Mouse (Mus musculus): ENCODE measurements around the gene Perp.
A peak's percentile ranks its signal among the peaks of the same experiment; 100 is the strongest.

Gene Perp

DNA sequence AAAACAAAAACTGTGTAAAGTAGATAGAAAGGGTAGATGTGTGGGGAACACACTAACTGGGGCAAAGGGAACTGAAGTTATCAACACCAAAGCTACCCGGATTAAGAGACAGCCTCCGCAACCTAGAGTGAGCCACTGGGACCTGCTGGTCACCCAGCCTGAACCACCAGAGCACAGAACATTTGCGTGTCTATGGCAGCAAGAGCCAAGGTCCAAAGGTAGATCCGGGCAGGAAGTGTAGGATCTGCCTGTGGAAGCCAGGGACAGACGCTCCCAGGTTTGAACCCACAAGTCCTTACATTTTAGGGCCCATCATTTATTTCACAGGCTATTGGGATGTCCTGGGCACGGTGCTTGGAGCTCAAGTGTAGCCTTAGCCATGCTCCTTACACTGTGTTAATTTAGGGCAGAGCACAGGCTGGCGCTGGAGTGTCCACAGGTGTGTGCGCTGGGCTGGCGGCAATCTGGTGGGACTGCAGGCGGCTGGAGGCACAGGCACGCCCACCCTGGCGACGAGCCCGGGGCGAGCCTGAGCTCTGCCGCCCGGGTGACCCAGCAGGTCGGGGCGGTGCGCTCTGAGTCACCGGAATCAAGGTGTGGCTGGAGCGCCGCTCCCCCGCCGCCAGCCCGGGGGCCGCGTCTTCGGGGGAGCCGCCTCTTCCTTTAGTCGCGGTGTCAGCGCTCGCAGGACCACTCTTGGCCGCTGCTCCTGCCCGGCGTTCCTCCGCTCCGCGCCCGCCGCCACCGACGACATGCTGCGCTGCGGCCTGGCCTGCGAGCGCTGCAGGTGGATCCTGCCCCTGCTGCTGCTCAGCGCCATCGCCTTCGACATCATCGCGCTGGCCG, at the start of gene Perp:
Gene Perp, plus strand, starts transcription at position 580 of the 846 bp plus-strand sequence.
- DNase-seq, result peak; percentile 39 to 41

DNA sequence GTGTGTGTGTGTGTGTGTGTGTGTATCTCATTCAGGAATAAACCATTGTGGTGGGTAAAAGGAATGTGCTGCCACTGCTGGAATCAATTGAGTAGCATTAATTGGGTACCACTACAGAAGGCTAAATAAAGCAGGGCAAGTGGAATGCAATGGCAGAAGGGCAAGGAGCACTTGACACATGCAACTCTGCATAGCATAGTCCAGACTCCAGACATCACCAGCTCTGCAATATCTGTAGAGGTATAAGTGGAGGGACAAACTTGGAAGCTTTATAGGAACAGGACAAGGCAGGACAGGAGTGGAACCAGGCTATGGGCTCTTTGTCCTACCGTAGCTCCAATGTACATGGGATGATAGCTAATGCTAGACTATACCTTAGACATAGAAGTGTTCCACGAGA, 33.1 kb upstream of the Perp start:
- DNase-seq, result no peak

DNA sequence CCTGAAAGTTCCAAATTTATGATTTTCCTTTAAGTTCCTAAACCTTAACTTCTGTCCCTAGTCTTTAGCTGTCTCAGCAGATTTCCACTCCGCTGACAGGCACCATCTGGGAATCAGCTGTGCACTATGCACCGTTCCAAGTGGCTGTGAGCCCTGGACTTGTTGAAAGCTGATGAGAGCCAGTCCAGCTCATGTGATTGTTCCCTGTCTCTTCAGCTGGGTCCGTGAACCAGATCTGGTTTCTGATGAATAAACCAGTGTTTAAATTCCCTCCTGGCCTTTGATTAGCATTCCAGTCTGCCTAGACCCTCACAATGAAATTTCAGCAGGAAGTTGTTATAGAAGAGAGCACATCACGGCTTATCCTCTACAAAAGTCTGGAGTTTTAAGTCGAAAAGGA, 28.3 kb upstream of the Perp start:
- no peak for DNase-seq

DNA sequence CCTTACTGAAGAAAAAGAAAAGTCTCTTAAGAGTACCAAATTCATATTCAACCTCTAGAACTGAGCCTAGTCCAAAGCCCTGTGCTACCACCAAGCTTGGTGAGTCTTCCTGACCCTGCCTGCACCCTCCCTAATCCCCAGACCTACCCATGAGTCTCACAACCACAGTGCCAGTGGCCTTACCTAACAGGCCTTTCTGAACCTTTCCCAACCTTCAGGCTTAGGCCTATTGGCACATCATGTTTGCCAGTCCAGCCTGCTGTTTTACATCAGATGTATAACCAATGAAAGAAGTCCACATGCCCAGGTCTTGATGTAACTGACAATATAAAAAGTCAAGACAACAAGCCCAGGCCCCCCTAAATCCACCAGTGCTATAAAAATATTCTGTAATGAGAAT, 19.7 kb upstream of the Perp start:
- DNase-seq, result no peak

DNA sequence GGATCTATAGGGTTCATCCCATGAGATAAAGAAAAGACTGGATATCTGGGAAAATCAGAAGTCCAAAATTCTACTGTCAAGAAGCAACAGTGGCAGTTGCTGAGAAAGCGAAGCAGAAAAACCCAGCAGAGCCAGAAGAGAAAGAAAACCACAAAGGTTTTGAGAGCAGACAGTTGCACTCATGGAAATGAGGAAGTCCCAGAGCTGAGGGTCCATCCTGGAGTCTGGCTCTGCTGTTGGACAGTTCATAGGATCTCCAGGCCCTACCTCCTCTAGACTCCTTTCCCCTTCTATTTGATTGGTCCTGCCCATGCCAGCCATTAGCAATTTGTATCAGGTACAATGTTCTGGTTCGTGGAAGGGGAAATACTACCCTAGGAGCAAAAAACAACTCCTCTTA, 18.7 kb upstream of the Perp start:
- no peak for DNase-seq

DNA sequence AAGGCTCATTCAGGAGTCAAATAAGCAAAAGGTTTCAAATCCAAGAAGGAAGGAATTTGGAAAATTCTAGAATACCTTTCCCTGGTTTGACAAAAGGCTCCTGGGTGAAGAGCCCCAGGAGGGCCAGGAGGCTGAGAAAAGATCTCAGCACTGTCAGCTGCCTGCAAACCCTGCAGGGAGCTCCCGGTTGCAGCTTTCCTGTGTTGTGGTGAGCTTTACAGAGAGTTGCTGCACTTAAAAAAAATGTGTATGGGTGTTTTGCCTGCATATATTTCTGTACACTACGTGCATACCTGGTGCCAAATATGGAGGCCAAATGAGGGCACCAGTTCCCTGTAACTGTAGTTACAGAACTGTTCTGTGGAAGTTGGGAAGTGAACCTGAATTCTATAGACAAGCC, 16.9 kb upstream of the Perp start:
- peak in 1 of 2 experiments; percentile 39 for DNase-seq

DNA sequence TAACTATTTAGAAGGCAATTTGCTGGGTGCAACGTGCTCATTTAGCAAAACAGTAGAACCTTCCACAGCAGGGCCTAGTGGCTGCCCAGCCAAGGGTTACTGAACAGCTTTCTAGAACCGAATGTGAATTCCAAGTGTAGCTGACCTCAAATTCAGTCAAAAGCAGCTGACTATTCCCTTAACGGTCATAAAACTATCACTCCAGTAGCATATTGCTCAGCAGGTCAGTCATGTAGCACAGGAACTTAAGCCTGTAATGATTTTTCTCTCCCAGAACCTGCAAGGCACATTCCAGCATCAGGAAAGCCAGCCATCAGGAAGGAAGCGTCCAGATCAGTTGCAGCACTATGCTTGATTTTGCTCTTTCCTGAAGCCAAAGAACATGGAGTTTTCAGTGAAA, 14.5 kb upstream of the Perp start:
- DNase-seq, result no peak

DNA sequence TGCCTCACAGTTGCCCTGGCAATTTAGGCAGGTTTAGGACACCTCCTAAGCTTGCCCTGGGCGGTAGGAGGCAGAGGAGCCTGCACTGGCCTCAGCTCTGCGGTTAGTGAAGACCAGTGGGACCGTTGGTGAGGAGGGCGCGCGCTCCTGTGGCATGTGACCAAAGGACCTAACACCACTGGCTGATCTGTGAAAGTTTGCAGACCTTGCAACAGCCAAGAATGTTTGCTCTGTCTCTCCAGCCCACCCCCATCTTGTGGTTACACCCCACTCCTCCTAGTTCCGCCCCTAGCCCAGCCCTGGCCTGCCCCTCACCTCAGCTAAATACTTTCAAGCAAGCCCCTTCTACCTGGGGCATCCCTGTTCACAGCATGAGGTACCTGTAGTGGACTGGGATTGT, 13.0 kb upstream of the Perp start:
- DNase-seq, result no peak

DNA sequence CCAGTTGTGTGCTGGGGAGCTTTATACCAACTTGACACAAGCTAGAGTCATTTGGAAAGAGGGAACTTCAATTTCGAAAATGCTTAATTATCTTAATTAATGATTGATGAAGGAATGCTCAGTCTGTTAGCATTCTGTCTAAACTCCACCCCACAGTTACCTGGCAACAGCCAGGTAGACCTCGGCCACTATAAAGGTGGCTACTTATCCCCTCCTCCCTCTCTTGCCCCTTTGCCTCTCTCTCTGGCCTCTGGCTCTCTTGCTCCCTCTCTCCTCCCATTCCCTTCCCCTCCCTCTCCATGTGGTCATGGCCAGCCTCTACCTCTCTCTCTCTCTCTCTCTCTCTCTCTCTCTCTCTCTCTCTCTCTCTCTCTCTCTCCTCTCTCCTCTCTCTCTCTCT, 10.4 kb upstream of the Perp start:
- DNase-seq, result no peak

DNA sequence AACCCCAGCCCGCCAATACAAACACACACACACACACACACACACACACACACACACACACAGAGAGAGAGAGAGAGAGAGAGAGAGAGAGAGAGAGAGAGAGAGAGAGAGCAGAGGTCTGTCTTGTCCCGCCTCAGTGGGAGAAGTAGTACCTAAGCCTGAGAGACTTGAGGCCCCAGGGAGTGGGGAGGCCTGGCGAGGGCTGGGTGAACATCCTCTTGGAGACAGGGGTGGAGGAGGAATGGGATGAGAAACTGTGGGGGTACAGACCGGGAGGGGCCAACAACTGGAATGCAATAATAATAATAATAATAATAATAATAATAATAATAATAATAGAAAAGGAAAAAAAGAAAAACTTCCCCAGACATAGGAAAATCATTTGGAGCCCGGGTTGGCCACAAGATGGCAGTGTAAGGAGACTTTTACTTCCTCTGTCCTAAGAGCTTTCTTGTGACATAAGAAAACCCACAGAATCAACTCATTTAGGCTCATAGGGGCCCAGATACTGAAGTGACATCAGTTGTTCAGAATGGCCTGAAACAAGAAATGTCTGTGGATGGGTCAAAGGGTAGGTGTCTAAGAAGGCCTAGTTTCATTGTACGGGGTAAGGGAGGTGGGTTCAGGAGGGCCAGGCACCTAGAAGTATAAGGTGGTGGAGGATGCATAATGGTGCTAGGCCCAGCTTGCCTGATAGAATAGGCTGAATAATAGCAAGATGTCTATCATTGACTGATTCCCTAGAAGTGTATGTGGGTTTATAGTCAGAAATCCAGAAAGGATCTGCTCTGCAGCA, 8.9 kb upstream of the Perp start:
- no peak for DNase-seq

DNA sequence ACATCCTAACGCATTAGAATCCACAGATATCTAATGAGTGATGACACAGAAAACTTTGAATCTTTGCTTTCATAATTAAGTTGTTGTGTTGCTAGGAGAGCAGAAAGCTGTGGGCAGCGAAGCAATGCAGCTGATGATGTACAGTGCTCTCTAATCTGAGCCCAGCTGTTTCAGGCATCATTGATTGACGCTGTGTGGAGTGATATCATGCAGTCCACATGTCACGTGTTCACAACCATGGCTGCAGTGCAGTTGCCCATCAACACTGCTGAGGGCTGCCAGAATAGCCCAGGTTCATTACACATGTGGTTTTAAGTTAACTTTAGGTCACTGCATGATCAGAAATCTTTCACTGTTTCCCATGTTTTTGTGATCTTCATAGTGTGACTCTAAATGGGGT, 5.3 kb upstream of the Perp start:
- no peak for DNase-seq

DNA sequence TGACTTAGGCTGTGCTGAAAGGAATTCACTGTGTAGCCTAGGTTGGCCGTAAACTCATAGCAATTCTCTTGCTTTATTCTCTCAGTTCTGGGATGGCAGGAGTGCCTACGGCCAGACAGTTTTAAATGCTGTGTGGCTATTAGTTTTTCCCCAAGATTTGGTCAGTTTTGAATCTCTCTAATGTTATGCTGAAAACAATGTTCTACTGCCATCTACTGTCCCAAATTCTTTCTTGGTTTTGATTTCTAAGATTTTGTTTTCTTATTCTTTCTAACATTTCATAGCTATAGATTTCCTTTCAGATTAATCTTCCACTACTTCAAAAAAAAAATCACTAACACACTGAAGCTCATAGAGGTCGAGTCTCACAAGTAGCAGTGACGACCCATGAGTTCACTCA, 4.1 kb upstream of the Perp start:
- no peak for DNase-seq

DNA sequence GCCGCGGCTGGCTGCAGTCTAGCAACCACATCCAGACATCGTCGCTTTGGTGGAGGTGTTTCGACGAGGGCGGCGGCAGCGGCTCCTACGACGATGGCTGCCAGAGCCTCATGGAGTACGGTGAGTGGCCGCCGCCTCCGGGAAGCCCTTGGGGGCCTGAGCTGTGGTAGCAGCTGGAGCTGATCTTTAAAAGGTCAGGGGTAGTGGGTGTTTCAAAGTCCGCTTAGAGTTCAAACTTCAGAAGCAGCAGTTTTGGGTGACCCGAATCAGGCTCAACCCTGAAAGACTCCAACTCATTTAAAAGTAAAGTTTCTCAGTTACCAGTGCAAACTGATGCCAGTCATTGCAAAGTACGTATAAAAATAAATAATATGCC, 455 bp downstream of the Perp start:
- DNase-seq, result no peak

DNA sequence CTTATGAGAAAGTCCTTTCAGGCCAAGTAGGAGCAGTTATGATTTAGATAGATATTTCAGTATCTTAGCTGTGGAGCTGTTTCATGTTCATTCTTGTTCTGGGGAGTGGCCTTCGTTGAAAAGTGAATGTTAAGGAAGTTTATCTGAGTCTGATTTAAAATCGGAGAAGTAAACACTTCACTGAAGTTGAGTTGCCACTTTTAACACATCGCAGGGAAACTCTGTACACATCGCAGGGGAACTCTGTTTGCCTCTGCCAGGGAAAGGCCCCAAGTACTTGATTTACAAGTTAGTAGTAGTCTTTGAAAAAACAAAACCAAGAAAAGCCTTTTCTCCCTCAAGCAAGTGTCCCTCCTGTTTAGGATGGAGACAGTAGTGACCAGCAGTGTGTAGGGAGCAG, 891 bp downstream of the Perp start:
- DNase-seq, result no peak

DNA sequence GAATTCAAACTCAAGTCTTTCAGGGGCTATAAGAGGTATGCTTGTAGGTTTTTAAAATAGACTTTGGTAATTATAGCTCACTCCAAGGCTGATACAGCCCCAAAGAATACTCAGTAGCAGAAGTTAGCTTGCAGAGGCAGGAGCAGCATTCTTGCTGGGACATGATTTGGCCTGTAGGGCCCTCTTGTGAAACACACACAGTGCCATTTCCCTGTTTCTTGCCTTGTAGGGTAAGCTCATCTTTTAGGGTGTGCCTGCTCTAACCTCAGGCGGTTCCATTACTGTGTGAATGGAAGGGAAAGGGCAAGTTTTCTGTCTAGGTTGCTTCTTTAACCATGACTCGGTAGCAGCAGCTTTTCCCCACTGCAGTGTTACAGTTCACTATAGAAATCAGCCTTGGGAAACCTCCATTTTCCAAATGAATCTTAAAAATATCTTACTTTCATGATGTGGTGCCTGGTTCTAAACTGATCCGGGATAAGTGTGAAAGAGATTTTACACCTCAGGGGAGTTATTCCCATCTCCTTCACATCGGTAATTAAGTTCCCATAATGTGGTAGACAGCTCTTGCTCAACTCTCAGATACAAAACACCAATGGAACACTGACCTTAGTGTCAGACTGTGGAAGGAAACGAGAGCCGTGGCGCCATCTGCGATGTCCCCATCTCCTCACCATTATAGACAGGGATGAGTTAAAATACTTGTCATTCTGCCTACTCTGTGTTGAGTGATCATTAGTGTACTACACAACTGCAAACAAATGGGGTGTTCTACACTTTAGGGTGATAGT, 1.8 kb downstream of the Perp start:
- DNase-seq, result no peak

DNA sequence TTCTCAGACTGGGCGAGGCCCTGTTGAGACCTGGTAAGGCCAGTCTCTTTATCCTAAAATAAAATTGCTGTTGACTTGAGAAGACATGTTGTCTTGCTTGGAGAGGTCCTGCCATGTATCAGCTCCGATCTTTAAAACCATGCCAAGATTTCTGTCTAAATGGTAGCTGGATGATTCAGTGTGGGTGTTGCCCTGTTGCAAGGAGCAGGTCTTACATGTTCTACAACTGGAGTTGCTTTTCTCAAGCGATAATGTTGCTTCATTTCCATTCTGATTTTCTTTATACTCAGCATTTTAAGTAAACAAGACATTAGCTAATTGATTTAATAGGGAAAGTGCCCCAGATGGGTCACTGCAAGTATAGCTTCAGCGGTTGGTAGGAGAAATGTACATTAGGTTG, 5.4 kb downstream of the Perp start:
- DNase-seq, result no peak

DNA sequence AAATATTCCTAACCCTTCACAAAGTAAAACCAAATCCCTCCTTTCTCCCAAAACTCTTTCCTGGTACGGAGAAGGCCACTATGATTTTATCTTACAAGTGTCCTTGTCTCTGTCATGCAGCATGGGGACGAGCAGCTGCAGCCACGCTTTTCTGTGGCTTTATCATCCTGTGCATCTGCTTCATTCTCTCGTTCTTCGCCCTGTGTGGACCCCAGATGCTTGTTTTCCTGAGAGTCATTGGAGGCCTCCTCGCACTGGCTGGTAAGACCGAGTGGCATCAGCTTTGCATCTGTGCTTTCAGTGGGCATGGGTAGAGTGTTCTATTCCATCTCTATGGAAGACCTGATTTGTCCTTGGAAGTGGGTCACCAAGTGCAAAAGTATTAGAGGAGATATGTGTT, 8.6 kb downstream of the Perp start:
- DNase-seq, result no peak

DNA sequence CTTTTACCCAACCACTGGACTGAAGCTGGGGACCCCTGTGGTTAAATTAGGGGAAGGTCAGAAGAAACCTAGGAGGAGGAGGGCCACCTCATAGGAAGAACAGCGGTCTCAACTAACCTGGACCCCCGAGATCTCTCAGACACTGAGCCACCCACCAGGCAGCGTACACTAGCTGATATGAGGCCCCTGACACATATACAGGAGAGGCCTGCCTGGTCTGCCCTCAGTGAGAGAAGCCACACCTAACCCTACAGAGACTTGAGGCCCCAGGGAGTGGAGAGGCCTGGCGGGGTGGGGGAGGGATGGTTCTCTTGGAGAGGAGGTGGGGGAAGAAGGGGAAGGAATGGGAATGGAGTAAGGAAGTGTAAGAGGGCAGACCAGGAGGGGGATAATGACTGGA, 12.4 kb downstream of the Perp start:
- no peak for DNase-seq

DNA sequence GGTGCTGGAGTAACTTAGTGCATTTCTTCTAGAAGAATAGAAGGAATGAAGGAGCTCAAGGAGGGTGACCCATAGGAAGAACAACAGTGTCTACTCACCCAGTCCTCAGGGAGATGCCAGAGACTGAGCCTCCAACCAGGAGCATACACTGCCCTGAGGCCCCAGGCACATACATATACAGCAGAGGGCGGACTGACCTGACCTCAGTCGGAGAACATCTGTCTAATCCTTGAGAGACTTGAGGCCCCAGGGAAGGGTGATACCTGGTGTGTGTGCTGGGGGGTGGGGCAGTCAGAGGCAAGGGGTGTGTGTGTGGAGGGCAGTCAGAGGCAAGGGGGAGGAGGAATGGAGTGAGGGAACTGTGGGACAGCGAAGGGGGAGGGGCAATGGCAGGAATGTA, 14.8 kb downstream of the Perp start:
- no peak for DNase-seq

DNA sequence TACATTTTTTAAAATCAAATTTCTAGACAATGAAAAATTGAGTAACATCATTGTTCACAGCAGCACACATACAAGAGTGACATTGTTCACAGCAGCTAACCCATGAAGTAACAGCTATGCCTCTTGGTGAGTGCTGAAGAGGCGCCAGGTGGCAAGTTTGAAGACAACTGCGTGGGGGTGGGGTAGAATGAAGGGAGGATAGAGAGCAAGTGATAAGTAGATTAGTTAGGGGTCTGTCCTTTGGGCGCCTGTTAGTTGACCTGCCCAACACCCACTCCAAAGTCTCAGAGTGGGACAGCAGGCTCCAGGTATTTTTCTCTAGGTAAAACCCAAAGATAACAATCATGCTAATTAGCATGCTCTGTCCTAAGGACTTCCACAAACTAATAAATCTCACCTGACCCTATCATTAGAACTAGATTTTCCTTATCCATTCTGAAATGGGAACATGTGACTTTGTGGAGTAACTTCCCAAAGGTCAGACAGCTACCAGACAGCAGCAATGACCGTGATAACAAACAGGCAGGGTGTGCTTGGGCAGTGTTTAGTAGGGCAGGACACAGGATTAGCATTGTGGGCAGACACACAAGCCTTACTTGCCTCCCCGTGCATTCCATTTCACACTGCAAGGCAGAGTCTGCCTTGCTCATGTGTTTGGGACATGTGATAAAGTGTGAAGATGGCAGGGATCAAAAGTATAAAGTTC, 15.5 kb downstream of the Perp start:
- no peak for DNase-seq

DNA sequence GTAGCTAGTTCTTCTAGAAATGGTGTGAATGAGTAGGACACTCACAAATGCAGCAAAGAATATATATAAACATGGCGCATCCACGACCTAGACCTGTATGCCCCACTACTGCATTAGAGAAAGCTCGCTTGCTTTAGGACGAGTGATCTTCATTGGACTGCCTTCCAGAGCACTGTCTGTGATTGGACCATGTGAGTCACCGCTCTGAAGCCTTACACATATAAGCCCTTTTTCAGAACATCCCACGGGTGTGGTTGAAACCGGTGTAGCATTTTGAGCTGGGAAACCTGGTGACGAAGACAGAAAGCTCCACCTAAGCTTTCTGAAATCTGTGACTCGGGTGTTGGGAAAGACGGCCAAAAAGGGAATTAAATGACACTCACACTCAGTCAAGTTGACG, 16.0 kb downstream of the Perp start:
- no peak for DNase-seq

DNA sequence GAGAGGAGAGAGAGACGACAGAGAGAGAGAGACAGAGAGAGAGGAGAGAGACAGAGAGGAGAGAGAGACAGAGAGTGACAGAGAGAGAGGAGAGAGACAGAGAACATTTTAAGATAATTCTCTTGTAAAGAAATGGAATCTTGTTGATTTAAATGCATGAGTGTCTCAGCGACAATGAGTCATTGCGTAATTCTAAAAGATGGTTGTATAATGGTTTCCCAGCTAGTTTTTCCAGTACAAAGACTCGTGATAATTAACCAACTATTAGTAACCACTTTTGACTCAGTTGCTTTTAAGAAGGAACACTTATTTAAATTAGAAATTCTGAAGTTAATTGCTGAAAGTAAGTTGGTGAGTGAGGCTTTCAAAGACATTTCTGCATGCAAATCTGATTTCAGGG, 16.6 kb downstream of the Perp start:
- no peak for DNase-seq

DNA sequence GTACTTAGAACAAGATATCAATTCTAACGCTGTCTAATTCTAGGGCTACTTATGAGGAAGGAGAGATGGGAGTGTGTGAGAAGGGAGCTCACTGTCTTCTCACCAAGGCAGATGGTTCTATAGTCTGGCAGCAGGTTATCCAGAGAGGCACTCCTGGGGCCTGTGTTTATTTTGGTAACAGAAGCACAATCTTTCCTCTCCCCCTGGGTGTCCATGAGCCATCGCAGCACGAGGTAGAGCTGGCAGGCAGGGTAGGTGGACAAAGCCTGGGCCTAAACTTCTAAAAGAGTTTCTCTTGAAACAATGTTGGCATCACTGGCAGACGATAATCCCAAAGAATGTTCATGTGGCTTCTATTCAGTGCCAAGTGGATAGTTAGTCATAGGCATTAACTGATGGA, 18.5 kb downstream of the Perp start:
- no peak for DNase-seq

Data from thymus, adult 18-20 months (tissue).